Mouse (Mus musculus): Measurements from ENCODE around the gene Gm10352. TPM values are rescaled to one million over a fixed set of nuclear protein-coding genes. Genes with fewer than 3 reads are reported as not detected.
"Not testable (repeated sequence)": the region's sequence is repeated elsewhere in the genome, so short reads cannot be mapped to it uniquely, and the experiment has no call there.

The Gm10352 gene
- not detected for total RNA-seq (2021)

DNA sequence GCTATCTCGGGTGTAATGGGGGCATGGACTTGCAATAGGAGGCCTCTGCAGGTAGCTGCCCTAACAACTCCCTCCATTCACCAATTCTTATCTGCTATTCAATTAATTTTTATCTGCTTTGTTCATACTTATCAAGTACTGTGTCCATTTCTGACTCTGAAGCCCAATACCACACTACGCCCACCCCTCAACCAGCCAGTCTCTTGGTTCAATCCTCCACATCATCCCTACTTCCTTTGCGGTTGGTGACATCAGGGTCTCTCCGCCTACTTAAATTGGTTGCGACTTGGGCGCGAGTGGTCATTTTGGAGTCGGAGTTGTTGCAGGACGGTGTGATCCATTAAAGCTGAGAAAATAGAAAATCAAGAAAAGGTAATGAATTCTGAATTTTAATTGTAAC is at the start of gene Gm10352:
Gene Gm10352, plus strand, starts transcription at position 301 of the 400 bp plus-strand sequence.
- DNase-seq: not testable (repeated sequence)

DNA sequence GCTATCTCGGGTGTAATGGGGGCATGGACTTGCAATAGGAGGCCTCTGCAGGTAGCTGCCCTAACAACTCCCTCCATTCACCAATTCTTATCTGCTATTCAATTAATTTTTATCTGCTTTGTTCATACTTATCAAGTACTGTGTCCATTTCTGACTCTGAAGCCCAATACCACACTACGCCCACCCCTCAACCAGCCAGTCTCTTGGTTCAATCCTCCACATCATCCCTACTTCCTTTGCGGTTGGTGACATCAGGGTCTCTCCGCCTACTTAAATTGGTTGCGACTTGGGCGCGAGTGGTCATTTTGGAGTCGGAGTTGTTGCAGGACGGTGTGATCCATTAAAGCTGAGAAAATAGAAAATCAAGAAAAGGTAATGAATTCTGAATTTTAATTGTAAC is 31.5 kb downstream of the Gm10352 start, which contains the start of gene Gm29289:
Gene Gm29289, plus strand, starts transcription at position 301 of the 400 bp plus-strand sequence.
- not testable (repeated sequence) for DNase-seq

Other genes starting within 250 kb of the Gm10352 start
- gene Sry, start 237.3 kb upstream of the Gm10352 start, total RNA-seq (2021): not detected
- gene H2al2b, start 180.3 kb upstream of the Gm10352 start, total RNA-seq (2021): not detected
- not detected for gene Gm4064, start 104.8 kb upstream of the Gm10352 start, total RNA-seq (2021)
- gene Rbmy, start 70.3 kb upstream of the Gm10352 start, total RNA-seq (2021): not detected
- not detected for gene Gm10256, start 70.3 kb upstream of the Gm10352 start, total RNA-seq (2021)
- gene Gm29289, start 31.6 kb downstream of the Gm10352 start, total RNA-seq (2021): not detected